29 mouse cellular contexts compared by ENCODE assay signal in genomic region chr15:16814035-16814434, GRCm38 (mm10).
"Had no signal": no experiment of that assay in that cellular context is flagged by ENCODE, and none has a peak within 500 bp of the region (broad histone marks: within the 10 kb centered on the region; RNA-seq: fewer than 3 reads in every experiment).

No protein-coding gene starts in this region.

- H3K27ac ChIP-seq: limb, embryonic 10.5 days; limb, embryonic 12.5 days; limb, embryonic 13.5 days; limb, embryonic 15.5 days; liver, embryonic 12.5 days; liver, embryonic 13.5 days; liver, embryonic 14.5 days; liver, embryonic 15.5 days; lung, embryonic 15.5 days; macrophage; midbrain, embryonic 10.5 days; midbrain, embryonic 12.5 days; midbrain, embryonic 13.5 days; midbrain, embryonic 15.5 days had no signal

- H3K9ac ChIP-seq: limb, embryonic 12.5 days; limb, embryonic 13.5 days; limb, embryonic 15.5 days; liver, embryonic 12.5 days; liver, embryonic 13.5 days; liver, embryonic 14.5 days; liver, embryonic 15.5 days; liver, postnatal 0 days; lung, embryonic 14.5 days; lung, embryonic 15.5 days; midbrain, embryonic 12.5 days; midbrain, embryonic 13.5 days; midbrain, embryonic 15.5 days had no signal

- H3K9me3 ChIP-seq: limb, embryonic 10.5 days; limb, embryonic 12.5 days; limb, embryonic 13.5 days; limb, embryonic 15.5 days; liver, embryonic 12.5 days; liver, embryonic 13.5 days; liver, embryonic 15.5 days; lung, embryonic 15.5 days; megakaryocyte, embryonic 14.5 days; midbrain, embryonic 10.5 days; midbrain, embryonic 12.5 days; midbrain, embryonic 13.5 days; midbrain, embryonic 15.5 days had no signal

- H3K4me3 ChIP-seq: limb, embryonic 10.5 days; limb, embryonic 12.5 days; limb, embryonic 13.5 days; limb, embryonic 15.5 days; liver, embryonic 12.5 days; liver, embryonic 13.5 days; liver, embryonic 15.5 days; lung, embryonic 15.5 days; megakaryocyte, embryonic 14.5 days; midbrain, embryonic 10.5 days; midbrain, embryonic 12.5 days; midbrain, embryonic 13.5 days; midbrain, embryonic 15.5 days; myocyte had no signal

- H3K4me1 ChIP-seq: limb, embryonic 10.5 days; limb, embryonic 12.5 days; limb, embryonic 13.5 days; limb, embryonic 15.5 days; liver, embryonic 12.5 days; liver, embryonic 13.5 days; liver, embryonic 15.5 days; lung, embryonic 15.5 days; megakaryocyte, embryonic 14.5 days; midbrain, embryonic 10.5 days; midbrain, embryonic 12.5 days; midbrain, embryonic 13.5 days; midbrain, embryonic 15.5 days had no signal

- ATAC-seq: liver, embryonic 12.5 days; liver, postnatal 0 days; lung, postnatal 0 days; midbrain, embryonic 13.5 days; midbrain, embryonic 15.5 days; midbrain, embryonic 16.5 days had no signal

- H3K36me3 ChIP-seq: limb, embryonic 10.5 days; limb, embryonic 12.5 days; limb, embryonic 13.5 days; limb, embryonic 15.5 days; liver, embryonic 12.5 days; liver, embryonic 13.5 days; liver, embryonic 15.5 days; lung, embryonic 15.5 days; midbrain, embryonic 10.5 days; midbrain, embryonic 12.5 days; midbrain, embryonic 13.5 days; midbrain, embryonic 15.5 days had no signal

- DNase-seq: left cerebral cortex, postnatal 4 days; liver; liver, embryonic 13.5 days; liver, postnatal 0 days; lung, adult 18-20 months; lung, adult 2 months; lung, embryonic 14.5 days; lung, postnatal 10 days; lung, postnatal 14 days; lung, postnatal 36 days; lung, postnatal 4 days; midbrain, embryonic 14.5 days had no signal

- H3K27me3 ChIP-seq: limb, embryonic 12.5 days; limb, embryonic 13.5 days; limb, embryonic 15.5 days; liver, embryonic 12.5 days; liver, embryonic 13.5 days; liver, embryonic 15.5 days; lung, embryonic 15.5 days; megakaryocyte, embryonic 14.5 days; midbrain, embryonic 12.5 days; midbrain, embryonic 13.5 days; midbrain, embryonic 15.5 days had no signal
